ENCODE assay signal across 8 mouse cellular contexts in genomic region chr11:75530845-75531373, GRCm38 (mm10). TPM values are rescaled to one million over a fixed set of nuclear protein-coding genes. Genes with fewer than 3 reads are reported as not detected.
DNase-seq lines count a peak whose midpoint lies in the region; ATAC-seq lines count a peak whose summit lies in the region.

No protein-coding gene starts in this region.

- H3K4me3 ChIP-seq in hindbrain, embryonic 15.5 days, result peak overlapping the region; percentile 80

- H3K9ac ChIP-seq in hindbrain, embryonic 15.5 days, result peak overlapping the region; percentile 92

- H3K9me3 ChIP-seq in hindbrain, embryonic 15.5 days, result no peaks in the 10 kb centered on the region

- H3K36me3 ChIP-seq in hindbrain, embryonic 15.5 days, result no peaks in the 10 kb centered on the region

- H3K27ac ChIP-seq in hindbrain, embryonic 15.5 days (replicated peaks), result peak overlapping the region; percentile 99

- DNase-seq in cerebellum, postnatal 10 days, result peak; percentile 59 to 74
- no peak for DNase-seq in cerebellum, adult 9-11 months
- peak; percentile 34 for DNase-seq in 3T3-L1 (ENCODE audit: low read depth, low spot score)
- DNase-seq in embryo, embryonic 11 days, result peak; percentile 49
- peak; percentile 41 for DNase-seq in lung, postnatal 10 days
- peak; percentile 53 for DNase-seq in thymus, postnatal 14 days
- DNase-seq in layer of hippocampus, adult 11-12 months (ENCODE audit: low spot score), result no peak

- no peaks in the 10 kb centered on the region for H3K27me3 ChIP-seq in hindbrain, embryonic 15.5 days

- WGBS in hindbrain, embryonic 15.5 days, result under 1% methylated on average over 31 of the region's 31 CpGs

- peak; percentile 46 for ATAC-seq in hindbrain, embryonic 15.5 days (ENCODE audit: low FRiP score, low read depth)

- peak overlapping the region; percentile 98 for H3K4me2 ChIP-seq in hindbrain, embryonic 15.5 days

- peaks cover 37% of the 10 kb centered on the region for H3K4me1 ChIP-seq in hindbrain, embryonic 15.5 days (replicated peaks)

RNA-seq across cellular contexts. Expression of gene Slc43a2, which starts 0.6 kb away (rescaled TPM):
- polyA plus RNA-seq in hindbrain, embryonic 15.5 days (2015; fragmentation: Nextera tagmentation; extraction: Ambion mirVana), result 15.2 and 17.6 TPM in 2 replicates

RNA-seq across cellular contexts. Expression of gene Scarf1, which starts 17.6 kb away (rescaled TPM):
- polyA plus RNA-seq in hindbrain, embryonic 15.5 days (2015; fragmentation: Nextera tagmentation; extraction: Ambion mirVana), result 4.0 and 4.5 TPM in 2 replicates

RNA-seq across cellular contexts. Expression of gene Rilp, which starts 21.0 kb away (rescaled TPM):
- polyA plus RNA-seq in hindbrain, embryonic 15.5 days (2015; fragmentation: Nextera tagmentation; extraction: Ambion mirVana), result 2.7 and 3.1 TPM in 2 replicates

RNA-seq across cellular contexts. Expression of gene Prpf8, which starts 44.3 kb away (rescaled TPM):
- 51.2 and 54.6 TPM in 2 replicates for polyA plus RNA-seq in hindbrain, embryonic 15.5 days (2015; fragmentation: Nextera tagmentation; extraction: Ambion mirVana)

RNA-seq across cellular contexts. Expression of gene Pitpna, which starts 57.0 kb away (rescaled TPM):
- 120 and 124 TPM in 2 replicates for polyA plus RNA-seq in hindbrain, embryonic 15.5 days (2015; fragmentation: Nextera tagmentation; extraction: Ambion mirVana)

Comparison
In these comparisons a context has a peak if more than half of its experiments do, and no peak if none do; other contexts are left out.
1. DNase-seq: peak in cerebellum, postnatal 10 days (2 of 2), 3T3-L1 (single experiment), embryo, embryonic 11 days (single experiment), lung, postnatal 10 days (single experiment) and thymus, postnatal 14 days (single experiment); none in cerebellum, adult 9-11 months (single experiment) and layer of hippocampus, adult 11-12 months (single experiment).